Mouse (Mus musculus) bone marrow macrophage, adult 2 months (primary cell): ENCODE data around the gene Erc2.

Experiments
- CTCF ChIP-seq: IDR thresholded peaks from 2 replicates; pipeline ENCODE4 v1.5.1; 2012; ENCODE audit warnings: low read depth, mild to moderate bottlenecking, low read length, moderate library complexity
- POLR2A ChIP-seq: IDR thresholded peaks from 2 replicates; pipeline ENCODE4 v1.6.1; 2012; ENCODE audit warnings: mild to moderate bottlenecking, low read depth, low read length, borderline replicate concordance

GRCm38 (mm10) chr14:27805064-27805463 lies 182.8 kb downstream of the Erc2 start:
- TF ChIP-seq CTCF (no peak), POLR2A (no peak)
